Mouse (Mus musculus): Measurements from ENCODE around the gene Tmem135. TPM values are rescaled to one million over a fixed set of nuclear protein-coding genes. Genes with fewer than 3 reads are reported as not detected.

Tmem135 gene
- polyA plus RNA-seq, 1 experiment from 2014 or later: 35.7 TPM

- H3K27me3 ChIP-seq (ENCODE audit: control insufficient read depth, insufficient read depth, low read length): no peaks in the 10 kb centered on the region
- H3K4me2 ChIP-seq (replicated peaks; ENCODE audit: low read depth, low read length): no peak overlapping the region
- H3K4me3 ChIP-seq (ENCODE audit: low read depth, low read length): no peak overlapping the region
- 43% methylated on average over 2 of the region's 2 CpGs for WGBS
- H3K9ac ChIP-seq (replicated peaks; ENCODE audit: low read depth, low read length): no peak overlapping the region
- no peak for ATAC-seq (ENCODE audit: insufficient number of reproducible peaks, insufficient read depth, low FRiP score, low read depth)
- H3K27ac ChIP-seq (ENCODE audit: low read length): peak overlapping the region; percentile 16; the same call in 1 of the 2 replicates
- H3K9me3 ChIP-seq (ENCODE audit: control insufficient read depth, low read depth, low read length): no peaks in the 10 kb centered on the region
- H3K4me1 ChIP-seq (ENCODE audit: control insufficient read depth, insufficient read depth, low read length): peaks cover 16% of the 10 kb centered on the region; the same call in 1 of the 2 replicates
- no peaks in the 10 kb centered on the region for H3K36me3 ChIP-seq (ENCODE audit: control insufficient read depth, insufficient read depth, low read length)
These were observed 187.9 kb downstream of the Tmem135 start for GRCm38 (mm10) chr7:89216118-89216517.

GRCm38 (mm10) chr7:89215714-89216113 is 188.3 kb downstream of the Tmem135 start:
- Histone ChIP-seq H3K27ac (ENCODE audit: low read length) (peak overlapping the region; percentile 16; the same call in 1 of the 2 replicates), H3K9ac (replicated peaks; ENCODE audit: low read depth, low read length) (no peak overlapping the region), H3K36me3 (ENCODE audit: control insufficient read depth, insufficient read depth, low read length) (no peaks in the 10 kb centered on the region), H3K4me1 (ENCODE audit: control insufficient read depth, insufficient read depth, low read length) (peaks cover 16% of the 10 kb centered on the region; the same call in 1 of the 2 replicates), H3K4me3 (ENCODE audit: low read depth, low read length) (no peak overlapping the region), H3K4me2 (replicated peaks; ENCODE audit: low read depth, low read length) (no peak overlapping the region), H3K9me3 (ENCODE audit: control insufficient read depth, low read depth, low read length) (no peaks in the 10 kb centered on the region), H3K27me3 (ENCODE audit: control insufficient read depth, insufficient read depth, low read length) (no peaks in the 10 kb centered on the region)
- WGBS: 54% methylated on average over 7 of the region's 7 CpGs
- no peak for ATAC-seq (ENCODE audit: insufficient number of reproducible peaks, insufficient read depth, low FRiP score, low read depth)

GRCm38 (mm10) chr7:89210506-89210905 is 193.5 kb downstream of the Tmem135 start:
- Histone ChIP-seq H3K27me3 (ENCODE audit: control insufficient read depth, insufficient read depth, low read length) (no peaks in the 10 kb centered on the region), H3K9ac (replicated peaks; ENCODE audit: low read depth, low read length) (no peak overlapping the region), H3K36me3 (ENCODE audit: control insufficient read depth, insufficient read depth, low read length) (no peaks in the 10 kb centered on the region), H3K4me3 (ENCODE audit: low read depth, low read length) (no peak overlapping the region), H3K9me3 (ENCODE audit: control insufficient read depth, low read depth, low read length) (no peaks in the 10 kb centered on the region), H3K4me2 (replicated peaks; ENCODE audit: low read depth, low read length) (no peak overlapping the region), H3K27ac (ENCODE audit: low read length) (peak overlapping the region; percentile 62; the same call in 1 of the 2 replicates), H3K4me1 (ENCODE audit: control insufficient read depth, insufficient read depth, low read length) (peaks cover 14% of the 10 kb centered on the region)
- WGBS: 24% methylated on average over 6 of the region's 6 CpGs
- no peak for ATAC-seq (ENCODE audit: insufficient number of reproducible peaks, insufficient read depth, low FRiP score, low read depth)

GRCm38 (mm10) chr7:89206165-89206564 is 197.9 kb downstream of the Tmem135 start:
- Histone ChIP-seq H3K27me3 (ENCODE audit: control insufficient read depth, insufficient read depth, low read length) (no peaks in the 10 kb centered on the region), H3K36me3 (ENCODE audit: control insufficient read depth, insufficient read depth, low read length) (no peaks in the 10 kb centered on the region; the same call in 1 of the 2 replicates), H3K9me3 (ENCODE audit: control insufficient read depth, low read depth, low read length) (no peaks in the 10 kb centered on the region), H3K27ac (ENCODE audit: low read length) (no peak overlapping the region), H3K9ac (replicated peaks; ENCODE audit: low read depth, low read length) (no peak overlapping the region), H3K4me2 (replicated peaks; ENCODE audit: low read depth, low read length) (no peak overlapping the region), H3K4me1 (ENCODE audit: control insufficient read depth, insufficient read depth, low read length) (peaks cover 8% of the 10 kb centered on the region), H3K4me3 (ENCODE audit: low read depth, low read length) (no peak overlapping the region)
- 82% methylated on average over 3 of the region's 3 CpGs for WGBS
- no peak for ATAC-seq (ENCODE audit: insufficient number of reproducible peaks, insufficient read depth, low FRiP score, low read depth)

- no peak overlapping the region for H3K27ac ChIP-seq (ENCODE audit: low read length)
- no peaks in the 10 kb centered on the region for H3K9me3 ChIP-seq (ENCODE audit: control insufficient read depth, low read depth, low read length)
- H3K36me3 ChIP-seq (ENCODE audit: control insufficient read depth, insufficient read depth, low read length): no peaks in the 10 kb centered on the region; the same call in 1 of the 2 replicates
- WGBS: 93% methylated on average over 1 of the region's 1 CpGs
- peaks cover 7% of the 10 kb centered on the region for H3K4me1 ChIP-seq (ENCODE audit: control insufficient read depth, insufficient read depth, low read length)
- no peak overlapping the region for H3K9ac ChIP-seq (replicated peaks; ENCODE audit: low read depth, low read length)
- H3K27me3 ChIP-seq (ENCODE audit: control insufficient read depth, insufficient read depth, low read length): no peaks in the 10 kb centered on the region
- ATAC-seq (ENCODE audit: insufficient number of reproducible peaks, insufficient read depth, low FRiP score, low read depth): no peak
- H3K4me3 ChIP-seq (ENCODE audit: low read depth, low read length): no peak overlapping the region
- H3K4me2 ChIP-seq (replicated peaks; ENCODE audit: low read depth, low read length): no peak overlapping the region
These were observed 198.6 kb downstream of the Tmem135 start for GRCm38 (mm10) chr7:89205402-89205801.

- Histone ChIP-seq H3K9ac (replicated peaks; ENCODE audit: low read depth, low read length) (no peak overlapping the region), H3K4me3 (ENCODE audit: low read depth, low read length) (no peak overlapping the region), H3K4me2 (replicated peaks; ENCODE audit: low read depth, low read length) (no peak overlapping the region), H3K9me3 (ENCODE audit: control insufficient read depth, low read depth, low read length) (no peaks in the 10 kb centered on the region), H3K27ac (ENCODE audit: low read length) (no peak overlapping the region), H3K4me1 (ENCODE audit: control insufficient read depth, insufficient read depth, low read length) (no peaks in the 10 kb centered on the region), H3K36me3 (ENCODE audit: control insufficient read depth, insufficient read depth, low read length) (no peaks in the 10 kb centered on the region; the same call in 1 of the 2 replicates), H3K27me3 (ENCODE audit: control insufficient read depth, insufficient read depth, low read length) (no peaks in the 10 kb centered on the region)
- no peak for ATAC-seq (ENCODE audit: insufficient number of reproducible peaks, insufficient read depth, low FRiP score, low read depth)
- 81% methylated on average over 5 of the region's 5 CpGs for WGBS
These were observed 200.9 kb downstream of the Tmem135 start for GRCm38 (mm10) chr7:89203144-89203543.

- Histone ChIP-seq H3K4me2 (replicated peaks; ENCODE audit: low read depth, low read length) (no peak overlapping the region), H3K9ac (replicated peaks; ENCODE audit: low read depth, low read length) (no peak overlapping the region), H3K36me3 (ENCODE audit: control insufficient read depth, insufficient read depth, low read length) (no peaks in the 10 kb centered on the region; the same call in 1 of the 2 replicates), H3K4me3 (ENCODE audit: low read depth, low read length) (no peak overlapping the region), H3K4me1 (ENCODE audit: control insufficient read depth, insufficient read depth, low read length) (no peaks in the 10 kb centered on the region), H3K27ac (ENCODE audit: low read length) (no peak overlapping the region), H3K9me3 (ENCODE audit: control insufficient read depth, low read depth, low read length) (no peaks in the 10 kb centered on the region), H3K27me3 (ENCODE audit: control insufficient read depth, insufficient read depth, low read length) (no peaks in the 10 kb centered on the region)
- ATAC-seq (ENCODE audit: insufficient number of reproducible peaks, insufficient read depth, low FRiP score, low read depth): no peak
These were observed 202.1 kb downstream of the Tmem135 start for GRCm38 (mm10) chr7:89201954-89202353.

- whole genome bisulfite sequencing: 85% methylated on average over 4 of the region's 4 CpGs
- no peak overlapping the region for H3K4me2 ChIP-seq (replicated peaks; ENCODE audit: low read depth, low read length)
- no peak overlapping the region for H3K4me3 ChIP-seq (ENCODE audit: low read depth, low read length)
- no peak overlapping the region for H3K9ac ChIP-seq (replicated peaks; ENCODE audit: low read depth, low read length)
- no peaks in the 10 kb centered on the region; the same call in 1 of the 2 replicates for H3K36me3 ChIP-seq (ENCODE audit: control insufficient read depth, insufficient read depth, low read length)
- 0 out of 2 replicates have a peak, but pooled peaks cover 3% of the 10 kb centered on the region for H3K4me1 ChIP-seq (ENCODE audit: control insufficient read depth, insufficient read depth, low read length)
- no peaks in the 10 kb centered on the region for H3K27me3 ChIP-seq (ENCODE audit: control insufficient read depth, insufficient read depth, low read length)
- no peaks in the 10 kb centered on the region for H3K9me3 ChIP-seq (ENCODE audit: control insufficient read depth, low read depth, low read length)
- H3K27ac ChIP-seq (ENCODE audit: low read length): no peak overlapping the region
- ATAC-seq (ENCODE audit: insufficient number of reproducible peaks, insufficient read depth, low FRiP score, low read depth): no peak
These were observed 205.5 kb downstream of the Tmem135 start for GRCm38 (mm10) chr7:89198499-89198898.

GRCm38 (mm10) chr7:89193459-89193858 is 210.6 kb downstream of the Tmem135 start:
- H3K4me1 ChIP-seq (ENCODE audit: control insufficient read depth, insufficient read depth, low read length): 0 out of 2 replicates have a peak, but pooled peaks cover 3% of the 10 kb centered on the region
- ATAC-seq (ENCODE audit: insufficient number of reproducible peaks, insufficient read depth, low FRiP score, low read depth): no peak

More at GRCm38 (mm10) chr7:89193459-89193858, 210.6 kb downstream of the Tmem135 start:
- H3K27ac ChIP-seq (ENCODE audit: low read length): 0 out of 2 replicates have a peak overlapping the region, but pooled peaks have one; percentile 33
- WGBS: 46% methylated on average over 5 of the region's 5 CpGs
- H3K9ac ChIP-seq (replicated peaks; ENCODE audit: low read depth, low read length): no peak overlapping the region
- no peaks in the 10 kb centered on the region for H3K27me3 ChIP-seq (ENCODE audit: control insufficient read depth, insufficient read depth, low read length)
- H3K9me3 ChIP-seq (ENCODE audit: control insufficient read depth, low read depth, low read length): no peaks in the 10 kb centered on the region
- no peak overlapping the region for H3K4me3 ChIP-seq (ENCODE audit: low read depth, low read length)
- no peaks in the 10 kb centered on the region for H3K36me3 ChIP-seq (ENCODE audit: control insufficient read depth, insufficient read depth, low read length)
- H3K4me2 ChIP-seq (replicated peaks; ENCODE audit: low read depth, low read length): no peak overlapping the region

Data from stomach, embryonic 14.5 days (tissue).